Mouse (Mus musculus): ENCODE results near the gene Nap1l4. TPM values are rescaled to one million over a fixed set of nuclear protein-coding genes. Genes with fewer than 3 reads are reported as not detected.
A peak's percentile ranks its signal among the peaks of the same experiment; 100 is the strongest.

Nap1l4 gene
- total RNA-seq, 2 experiments from 2014 or later, result 131 to 132 TPM

- no peak for DNase-seq (ENCODE audit: low spot score in 2 of 2)
- intact Hi-C loops (cut with DNase I), result no loop called here
Measured at GRCm38 (mm10) chr7:143536251-143536650, 12.7 kb downstream of the Nap1l4 start.

GRCm38 (mm10) chr7:143533284-143533683 lies 15.6 kb downstream of the Nap1l4 start:
- DNase-seq (ENCODE audit: low spot score in 2 of 2), result no peak
- intact Hi-C loops (cut with DNase I), result no loop called here

- no peak for DNase-seq (ENCODE audit: low spot score in 2 of 2)
- intact Hi-C loops (cut with DNase I), result no loop called here
Measured at GRCm38 (mm10) chr7:143532410-143532809, 16.5 kb downstream of the Nap1l4 start.

- intact Hi-C loops (cut with DNase I), result no loop called here
- DNase-seq (ENCODE audit: low spot score in 2 of 2), result no peak
Measured at GRCm38 (mm10) chr7:143519333-143519732, 29.6 kb downstream of the Nap1l4 start.

GRCm38 (mm10) chr7:143514416-143514768 lies 34.5 kb downstream of the Nap1l4 start:
- intact Hi-C loops (cut with DNase I), result no loop called here
- DNase-seq (ENCODE audit: low spot score in 2 of 2), result no peak

GRCm38 (mm10) chr7:143513763-143514415 lies 35.0 kb downstream of the Nap1l4 start:
- no peak for DNase-seq (ENCODE audit: low spot score in 2 of 2)
- intact Hi-C loops (cut with DNase I), result no loop called here

GRCm38 (mm10) chr7:143511335-143511712 lies 37.6 kb downstream of the Nap1l4 start:
- DNase-seq (ENCODE audit: low spot score in 2 of 2), result no peak
- intact Hi-C loops (cut with DNase I), result no loop called here

- no peak for DNase-seq (ENCODE audit: low spot score in 2 of 2)
- intact Hi-C loops (cut with DNase I), result no loop called here
Measured at GRCm38 (mm10) chr7:143510593-143511334, 38.1 kb downstream of the Nap1l4 start.

- intact Hi-C loops (cut with DNase I), result no loop called here
- no peak for DNase-seq (ENCODE audit: low spot score in 2 of 2)
Measured at GRCm38 (mm10) chr7:143509566-143509965, 39.3 kb downstream of the Nap1l4 start.

- intact Hi-C loops (cut with DNase I), result no loop called here
- peak; percentile 78 to 80 for DNase-seq (ENCODE audit: low spot score in 2 of 2)
Measured at GRCm38 (mm10) chr7:143506675-143507074, 42.2 kb downstream of the Nap1l4 start.

- intact Hi-C loops (cut with DNase I), result no loop called here
- DNase-seq (ENCODE audit: low spot score in 2 of 2), result no peak
Measured at GRCm38 (mm10) chr7:143506271-143506670, 42.6 kb downstream of the Nap1l4 start.

GRCm38 (mm10) chr7:143505823-143506222 lies 43.1 kb downstream of the Nap1l4 start:
- intact Hi-C loops (cut with DNase I), result no loop called here
- peak; percentile 80 to 89 for DNase-seq (ENCODE audit: low spot score in 2 of 2)

- no peak for DNase-seq (ENCODE audit: low spot score in 2 of 2)
- intact Hi-C loops (cut with DNase I), result no loop called here
Measured at GRCm38 (mm10) chr7:143505411-143505810, 43.5 kb downstream of the Nap1l4 start.

- DNase-seq (ENCODE audit: low spot score in 2 of 2), result no peak
- intact Hi-C loops (cut with DNase I), result no loop called here
Measured at GRCm38 (mm10) chr7:143503926-143504325, 45.0 kb downstream of the Nap1l4 start.

- DNase-seq (ENCODE audit: low spot score in 2 of 2), result no peak
- intact Hi-C loops (cut with DNase I), result no loop called here
Measured at GRCm38 (mm10) chr7:143502418-143503200, 46.3 kb downstream of the Nap1l4 start, which contains the start of gene Phlda2. Gene Phlda2, minus strand, starts transcription at chr7:143503150.

GRCm38 (mm10) chr7:143501643-143502417 lies 47.1 kb downstream of the Nap1l4 start:
- intact Hi-C loops (cut with DNase I), result no loop called here
- peak; percentile 22 to 27 for DNase-seq (ENCODE audit: low spot score in 2 of 2)

GRCm38 (mm10) chr7:143500912-143501311 lies 48.0 kb downstream of the Nap1l4 start:
- intact Hi-C loops (cut with DNase I), result no loop called here
- no peak for DNase-seq (ENCODE audit: low spot score in 2 of 2)

GRCm38 (mm10) chr7:143498584-143498983 lies 50.3 kb downstream of the Nap1l4 start:
- no peak for DNase-seq (ENCODE audit: low spot score in 2 of 2)
- intact Hi-C loops (cut with DNase I), result no loop called here

GRCm38 (mm10) chr7:143495104-143495961 lies 53.6 kb downstream of the Nap1l4 start:
- intact Hi-C loops (cut with DNase I), result no loop called here

More at GRCm38 (mm10) chr7:143495104-143495961, 53.6 kb downstream of the Nap1l4 start:
- no peak for DNase-seq (ENCODE audit: low spot score in 2 of 2)
